In genomic region chr3:67322422-67322821, GRCm38 (mm10) we compare ENCODE assay signal across 27 mouse cellular contexts. TPM values are rescaled to one million over a fixed set of nuclear protein-coding genes. Genes with fewer than 3 reads are reported as not detected.
DNase-seq lines count a peak whose midpoint lies in the region; ATAC-seq and TF ChIP-seq lines count a peak whose summit lies in the region.
"Had no signal": no experiment of that assay in that cellular context is flagged by ENCODE, and none has a peak within 500 bp of the region (broad histone marks: within the 10 kb centered on the region; RNA-seq: fewer than 3 reads in every experiment).

No protein-coding gene starts in this region.

- H3K36me3 ChIP-seq in liver, adult 2 months (ENCODE audit: control insufficient read depth, insufficient read depth, low read length), result no peaks in the 10 kb centered on the region
- H3K36me3 ChIP-seq in liver, embryonic 12.5 days, result no peaks in the 10 kb centered on the region
- no peaks in the 10 kb centered on the region for H3K36me3 ChIP-seq in liver, postnatal 0 days (replicated peaks; ENCODE audit: insufficient read depth, low read length)
- H3K36me3 ChIP-seq: G1E had no signal

- H3K4me2 ChIP-seq in liver, embryonic 12.5 days, result no peak overlapping the region
- no peak overlapping the region for H3K4me2 ChIP-seq in liver, postnatal 0 days (ENCODE audit: low read depth, low read length)

- TF ChIP-seq CTCF in liver, adult 2 months (IDR thresholded peaks at IDR 0.05; ENCODE audit: low read depth, low read length), result no peak
- no peak for TF ChIP-seq CTCF in liver, postnatal 0 days (IDR thresholded peaks at IDR 0.05; ENCODE audit: low read depth)

- no peaks in the 10 kb centered on the region for H3K27me3 ChIP-seq in liver, adult 2 months (ENCODE audit: control insufficient read depth, insufficient read depth, low read length)
- H3K27me3 ChIP-seq in liver, embryonic 12.5 days (replicated peaks), result no peaks in the 10 kb centered on the region
- no peaks in the 10 kb centered on the region for H3K27me3 ChIP-seq in liver, postnatal 0 days (ENCODE audit: insufficient read depth, low read length)
- H3K27me3 ChIP-seq: CH12.LX, Patski had no signal

- no peak for TF ChIP-seq POLR2A in liver, adult 2 months (IDR thresholded peaks at IDR 0.05; ENCODE audit: extremely low read depth, insufficient read depth, low read length)

- ATAC-seq in liver, embryonic 12.5 days, result no peak
- ATAC-seq in liver, postnatal 0 days, result peak; percentile 66
- ATAC-seq: activated CD4-positive, CD25-positive, alpha-beta regulatory T cell, adult 4 months; CD4-positive, CD25-positive, alpha-beta regulatory T cell, adult 4 months; Patski had no signal

- H3K9me3 ChIP-seq in liver, embryonic 12.5 days (replicated peaks), result no peaks in the 10 kb centered on the region
- no peaks in the 10 kb centered on the region for H3K9me3 ChIP-seq in liver, postnatal 0 days (ENCODE audit: low read length)
- H3K9me3 ChIP-seq: G1E had no signal

- H3K27ac ChIP-seq in liver, adult 2 months (replicated peaks; ENCODE audit: insufficient read depth, low read depth, low read length), result no peak overlapping the region
- no peak overlapping the region for H3K27ac ChIP-seq in liver, embryonic 12.5 days
- no peak overlapping the region for H3K27ac ChIP-seq in liver, postnatal 0 days (ENCODE audit: low read depth)

- no peak for TF ChIP-seq EP300 in liver, postnatal 0 days (IDR thresholded peaks at IDR 0.05; ENCODE audit: low read depth)

- H3K9ac ChIP-seq in liver, adult 2 months (ENCODE audit: low read depth, low read length), result no peak overlapping the region
- no peak overlapping the region for H3K9ac ChIP-seq in liver, embryonic 12.5 days
- H3K9ac ChIP-seq in liver, postnatal 0 days (replicated peaks), result no peak overlapping the region

- 37% methylated on average over 4 of the region's 4 CpGs for WGBS in liver, adult 2 months
- WGBS in liver, embryonic 12.5 days (ENCODE audit: insufficient replicate concordance), result 76% methylated on average over 4 of the region's 4 CpGs
- 58% methylated on average over 4 of the region's 4 CpGs for WGBS in liver, postnatal 0 days (ENCODE audit: insufficient replicate concordance)

- H3K79me2 ChIP-seq in liver, adult 2 months (ENCODE audit: control insufficient read depth, insufficient read depth, low read length), result no peaks in the 10 kb centered on the region

- no peak overlapping the region for H3K4me3 ChIP-seq in liver, adult 2 months (ENCODE audit: insufficient read depth, low read depth, low read length)
- no peak overlapping the region for H3K4me3 ChIP-seq in liver, embryonic 12.5 days
- no peak overlapping the region for H3K4me3 ChIP-seq in liver, postnatal 0 days (ENCODE audit: low read depth, low read length)

- peak; percentile 21 for DNase-seq in kidney, adult 9 months
- no peak for DNase-seq in kidney, adult 18-20 months
- peak; percentile 64 for DNase-seq in liver, adult 2 months (ENCODE audit: extremely low read depth, low read depth, low spot score)
- no peak for DNase-seq in liver, postnatal 0 days
- DNase-seq in liver, result no peak
- DNase-seq: adrenal gland, adult 2 months; adrenal gland, adult 8-10 months; adrenal gland, postnatal 10 days; adrenal gland, postnatal 14 days; adrenal gland, postnatal 25 days; adrenal gland, postnatal 36 days; B cell, adult 2 months; cerebellum, adult 11 months; cerebellum, adult 11-12 months; cerebellum, adult 18-20 months had no signal

- no peaks in the 10 kb centered on the region for H3K4me1 ChIP-seq in liver, adult 2 months (ENCODE audit: control insufficient read depth, insufficient read depth, low read length)
- no peaks in the 10 kb centered on the region for H3K4me1 ChIP-seq in liver, embryonic 12.5 days
- no peaks in the 10 kb centered on the region for H3K4me1 ChIP-seq in liver, postnatal 0 days (ENCODE audit: insufficient read depth)

RNA-seq across cellular contexts. Expression of gene Mlf1, which starts 51.5 kb away (rescaled TPM):
- 0.20 and 0.55 TPM in 2 replicates for total RNA-seq in liver, adult 2 months (2014; rRNA removed)
- not detected in 2 replicates for polyA plus RNA-seq in liver, adult 2 months (2012; rRNA removed)
- 2.5 and 2.6 TPM in 2 replicates for polyA plus RNA-seq in liver, embryonic 12.5 days (2016; fragmentation: Nextera tagmentation; extraction: Ambion mirVana)
- polyA plus RNA-seq in liver, postnatal 0 days (2015; fragmentation: Nextera tagmentation; extraction: Ambion mirVana), result 1.2 and 4.0 TPM in 2 replicates
- total RNA-seq: CH12.LX, G1E had no signal
- polyA plus RNA-seq: G1E had no signal

RNA-seq across cellular contexts. Expression of gene Gm17402, which starts 52.5 kb away (rescaled TPM):
- total RNA-seq in liver, adult 2 months (2014; rRNA removed), result not detected in 2 replicates
- not detected in 2 replicates for polyA plus RNA-seq in liver, adult 2 months (2012; rRNA removed)
- not detected in 2 replicates for polyA plus RNA-seq in liver, embryonic 12.5 days (2016; fragmentation: Nextera tagmentation; extraction: Ambion mirVana)
- polyA plus RNA-seq in liver, postnatal 0 days (2015; fragmentation: Nextera tagmentation; extraction: Ambion mirVana), result not detected in 2 replicates
- total RNA-seq: adrenal gland, adult 18-20 months; adrenal gland, adult 2 months; adrenal gland, adult 8-10 months; adrenal gland, postnatal 10 days; adrenal gland, postnatal 14 days; adrenal gland, postnatal 25 days; adrenal gland, postnatal 36 days; adrenal gland, postnatal 4 days; CH12.LX; ES-E14; G1E; MEL had no signal
- polyA plus RNA-seq: activated CD4-positive, CD25-positive, alpha-beta regulatory T cell, adult 4 months; adrenal gland, adult 2 months; brain, embryonic 14.5 days; C2C12; CD4-positive, CD25-positive, alpha-beta regulatory T cell, adult 4 months; G1E; Patski had no signal

Comparison
In these comparisons a context has a peak if more than half of its experiments do, and no peak if none do; other contexts are left out.
1. DNase-seq: peak in kidney, adult 9 months (single experiment) and liver, adult 2 months (single experiment); none in kidney, adult 18-20 months (single experiment), liver, postnatal 0 days (single experiment) and liver (single experiment).